Mouse (Mus musculus) myocyte (in vitro differentiated cells): ENCODE measurements around the gene Nifk. TPM values are rescaled to one million over a fixed set of nuclear protein-coding genes. Genes with fewer than 3 reads are reported as not detected.

Experiments used
- H3K27me3 ChIP-seq: one replicate; pipeline ENCODE4 v1.6.1; 2011; ENCODE audit not compliant: control insufficient read depth, insufficient read depth, insufficient read length
- H3K36me3 ChIP-seq: one replicate; pipeline ENCODE4 v1.6.1; 2011; ENCODE audit not compliant: control insufficient read depth, insufficient read depth
- H3K4me2 ChIP-seq: one replicate; pipeline ENCODE4 v1.6.1; 2011; ENCODE audit warnings: low read depth, control low read depth
- H3K4me3 ChIP-seq: one replicate; pipeline ENCODE4 v1.5.1; 2011; ENCODE audit warnings: mild to moderate bottlenecking, control low read depth, moderate library complexity
- H3K79me2 ChIP-seq: one replicate; pipeline ENCODE4 v1.6.1; 2011; ENCODE audit not compliant: control insufficient read depth, insufficient read depth
- H3ac ChIP-seq: one replicate; pipeline ENCODE4 v1.6.1; 2011; ENCODE audit not compliant: control insufficient read depth, insufficient read length
- CEBPB ChIP-seq: IDR thresholded peaks from 2 replicates; pipeline ENCODE4 v1.6.1; 2011; ENCODE audit warnings: mild to moderate bottlenecking, moderate library complexity; ENCODE audit not compliant: poor library complexity, insufficient read depth, severe bottlenecking
- E2F4 ChIP-seq: IDR thresholded peaks from one replicate; pipeline ENCODE4 v1.6.1; 2011; ENCODE audit warnings: mild to moderate bottlenecking, control low read depth, moderate library complexity; ENCODE audit not compliant: insufficient read depth
- MAX ChIP-seq: IDR thresholded peaks from one replicate; pipeline ENCODE4 v1.6.1; 2011; ENCODE audit warnings: low read depth, mild to moderate bottlenecking, control low read depth
- MYOD1 ChIP-seq, 3 experiments: IDR thresholded peaks; one replicate each; pipeline ENCODE4 v1.6.1; 2011; ENCODE audit warnings: control low read depth in 2 of 3, low read depth in 2 of 3, mild to moderate bottlenecking in 2 of 3, moderate library complexity in 1 of 3; ENCODE audit not compliant: insufficient read length in 2 of 3, control insufficient read depth in 1 of 3
- MYOG ChIP-seq, 3 experiments: IDR thresholded peaks; one replicate each; pipeline ENCODE4 v1.6.1; 2011; ENCODE audit warnings: control low read depth in 2 of 3, low read depth in 2 of 3, mild to moderate bottlenecking in 2 of 3; ENCODE audit not compliant: insufficient read length in 2 of 3, control insufficient read depth in 1 of 3, insufficient read depth in 1 of 3
- POLR2A ChIP-seq: IDR thresholded peaks from one replicate; pipeline ENCODE4 v1.6.1; 2011; ENCODE audit warnings: low read depth, mild to moderate bottlenecking, control low read depth, moderate library complexity; ENCODE audit not compliant: insufficient read length
- POLR2AphosphoS2 ChIP-seq: IDR thresholded peaks from one replicate; pipeline ENCODE4 v1.6.1; 2011; ENCODE audit warnings: low read depth, control low read depth; ENCODE audit not compliant: insufficient read length
- REST ChIP-seq: IDR thresholded peaks from one replicate; pipeline ENCODE4 v1.6.1; 2011; ENCODE audit warnings: mild to moderate bottlenecking, control low read depth, moderate library complexity; ENCODE audit not compliant: insufficient read depth, insufficient read length
- SRF ChIP-seq: IDR thresholded peaks from one replicate; pipeline ENCODE4 v1.6.1; 2011; ENCODE audit warnings: low read depth; ENCODE audit not compliant: control insufficient read depth, insufficient read length
- TCF12 ChIP-seq: IDR thresholded peaks from one replicate; pipeline ENCODE4 v1.6.1; 2011; ENCODE audit warnings: mild to moderate bottlenecking, control low read depth; ENCODE audit not compliant: poor library complexity, insufficient read depth, severe bottlenecking
- TCF3 ChIP-seq: IDR thresholded peaks from one replicate; pipeline ENCODE4 v1.6.1; 2011; ENCODE audit warnings: low read depth, control low read depth; ENCODE audit not compliant: insufficient read length
- USF1 ChIP-seq: IDR thresholded peaks from one replicate; pipeline ENCODE4 v1.6.1; 2011; ENCODE audit warnings: low read depth, mild to moderate bottlenecking, control low read depth, moderate library complexity
- polyA plus RNA-seq: library from polyadenylated mRNA; unstranded; fragments of >200 nt; fragmentation: generic; extraction: Trizol; gene quantifications from one replicate; pipeline ENCODE4 v1.2.1, GENCODE M21; 2012; ENCODE audit warnings: missing spikeins

The Nifk gene
- polyA plus RNA-seq, 1 experiment = 27.0 TPM

DNA sequence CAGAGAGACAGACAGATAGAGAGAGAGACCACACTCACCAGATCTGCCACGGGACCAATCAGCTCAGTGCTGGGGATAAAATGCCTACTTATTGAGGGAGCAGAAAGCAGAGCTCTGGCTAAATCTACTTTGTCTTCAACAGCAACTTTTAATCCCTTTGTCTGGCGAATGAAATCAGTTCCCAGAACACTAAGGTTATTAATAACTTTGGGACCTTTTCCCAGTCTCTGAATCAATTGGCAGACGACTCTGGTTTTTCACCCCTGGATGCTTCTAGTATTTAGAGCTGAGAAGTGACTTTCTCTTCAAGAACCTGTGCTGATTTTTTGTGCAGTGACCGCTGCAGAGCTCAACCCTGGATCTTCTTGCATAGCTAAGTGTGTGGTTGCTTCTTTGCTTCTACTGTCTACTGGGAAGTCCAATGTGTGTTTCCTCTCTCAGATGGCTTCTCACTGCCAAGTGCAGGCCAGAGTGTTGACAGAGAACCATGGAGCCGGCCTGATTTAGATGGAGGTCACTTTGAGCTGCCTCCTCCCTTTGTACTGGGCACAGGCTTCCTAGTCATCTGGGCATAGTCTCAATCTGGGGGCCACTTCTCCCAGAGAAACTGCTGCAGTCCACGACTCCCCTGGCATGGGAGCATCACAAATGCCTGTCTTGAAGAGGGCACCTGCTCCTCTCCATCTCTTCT is 37.6 kb downstream of the Nifk start:
- Histone ChIP-seq H3K27me3 (no peaks in the 10 kb centered on the region), H3ac (no peak overlapping the region), H3K36me3 (no peaks in the 10 kb centered on the region), H3K4me2 (peak overlapping the region; percentile 18), H3K4me3 (no peak overlapping the region), H3K79me2 (no peaks in the 10 kb centered on the region)
- no peak for TF ChIP-seq MYOG (IDR thresholded peaks at IDR 0.05; ENCODE audit: control insufficient read depth in 1 of 3, insufficient read depth in 1 of 3, insufficient read length in 2 of 3, low read depth in 2 of 3)
- no peak for TF ChIP-seq TCF3
- no peak for TF ChIP-seq E2F4
- no peak for TF ChIP-seq MAX
- TF ChIP-seq SRF = no peak
- no peak for TF ChIP-seq CEBPB
- no peak for TF ChIP-seq USF1
- no peak for TF ChIP-seq MYOD1 (IDR thresholded peaks at IDR 0.05; ENCODE audit: control insufficient read depth in 1 of 3, insufficient read length in 2 of 3, low read depth in 2 of 3)
- no peak for TF ChIP-seq POLR2A
- no peak for TF ChIP-seq REST
- TF ChIP-seq POLR2AphosphoS2 = no peak
- TF ChIP-seq TCF12 = no peak

- H3K79me2 ChIP-seq = no peaks in the 10 kb centered on the region
- TF ChIP-seq POLR2AphosphoS2 (no peak), TCF12 (no peak)
- no peak overlapping the region for H3K4me3 ChIP-seq
Observed at GRCm38 (mm10) chr1:118367970-118368369, 46.3 kb downstream of the Nifk start.

DNA sequence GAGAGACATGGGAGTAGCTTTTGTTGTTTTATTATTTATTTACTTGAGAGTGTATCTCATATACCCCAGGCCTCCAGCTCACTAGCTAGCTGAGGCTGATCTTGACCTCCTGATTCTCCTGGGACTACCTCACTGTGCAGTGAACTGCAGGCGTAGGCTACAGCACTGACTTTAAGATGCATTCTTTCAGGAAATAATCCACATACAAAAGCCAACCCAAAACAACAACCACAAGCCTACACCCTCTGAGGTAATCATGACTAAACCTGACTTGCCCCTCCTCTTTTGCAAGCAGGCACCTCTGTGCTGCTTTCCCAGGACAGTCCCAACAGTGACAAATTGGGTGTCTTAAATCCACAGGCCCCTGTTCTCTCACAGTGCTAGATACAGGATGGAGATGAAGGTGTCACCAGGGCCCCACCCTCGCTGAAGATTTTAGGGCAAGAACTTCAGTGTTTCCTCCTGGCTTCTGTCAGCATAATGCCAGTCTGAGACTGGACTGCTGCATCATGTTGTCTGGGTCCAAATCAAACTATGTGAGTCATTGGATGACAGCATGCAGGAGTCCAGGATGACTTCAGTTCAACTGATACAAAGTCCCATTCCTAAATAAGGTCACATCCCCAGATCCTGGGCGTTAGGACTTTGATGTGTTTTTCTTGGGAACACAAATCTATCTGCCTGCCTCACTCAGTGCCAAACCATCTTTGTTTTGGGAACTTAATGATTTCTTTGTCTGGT is 47.3 kb downstream of the Nifk start:
- Histone ChIP-seq H3K4me3 (no peak overlapping the region), H3K36me3 (no peaks in the 10 kb centered on the region), H3K4me2 (peak overlapping the region; percentile 48), H3K79me2 (no peaks in the 10 kb centered on the region), H3K27me3 (no peaks in the 10 kb centered on the region), H3ac (no peak overlapping the region)
- TF ChIP-seq POLR2AphosphoS2 (no peak), CEBPB (0 out of 2 replicates have a peak, but pooled peaks have one; percentile 39), SRF (peak; percentile 74)

More at GRCm38 (mm10) chr1:118367970-118368369, 46.3 kb downstream of the Nifk start:
- Histone ChIP-seq H3K36me3 (no peaks in the 10 kb centered on the region), H3K27me3 (no peaks in the 10 kb centered on the region), H3ac (no peak overlapping the region), H3K4me2 (peak overlapping the region; percentile 48)

DNA sequence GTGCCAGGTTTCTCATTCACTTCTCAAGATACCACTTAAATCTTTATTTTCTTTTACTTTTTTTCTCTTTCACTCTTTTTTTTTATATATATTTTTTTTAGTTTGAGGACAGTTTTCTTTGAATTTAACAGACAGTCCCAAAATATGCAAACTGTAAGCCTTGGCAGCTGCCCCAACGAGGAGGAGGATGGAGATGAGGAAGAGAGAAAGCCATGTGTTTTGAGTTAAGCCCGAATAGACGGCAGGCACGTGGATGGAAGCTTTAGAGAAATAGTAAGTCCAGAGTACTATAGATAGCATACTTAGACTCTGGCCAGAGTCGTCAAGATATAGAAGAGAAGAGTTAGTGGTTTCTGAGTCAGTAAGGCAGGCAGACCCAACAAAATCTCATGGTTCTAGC is 56.1 kb downstream of the Nifk start:
- TF ChIP-seq E2F4 = no peak
- no peak for TF ChIP-seq POLR2AphosphoS2
- TF ChIP-seq TCF12 = no peak
- no peak for TF ChIP-seq MYOD1 (IDR thresholded peaks at IDR 0.05; ENCODE audit: control insufficient read depth in 1 of 3, insufficient read length in 2 of 3, low read depth in 2 of 3)
- no peak for TF ChIP-seq CEBPB
- no peak for TF ChIP-seq MYOG (IDR thresholded peaks at IDR 0.05; ENCODE audit: control insufficient read depth in 1 of 3, insufficient read depth in 1 of 3, insufficient read length in 2 of 3, low read depth in 2 of 3)
- no peak for TF ChIP-seq TCF3
- TF ChIP-seq SRF = no peak
- no peak for TF ChIP-seq USF1
- TF ChIP-seq REST = no peak
- no peak for TF ChIP-seq POLR2A
- no peak for TF ChIP-seq MAX
- Histone ChIP-seq H3ac (no peak overlapping the region), H3K27me3 (no peaks in the 10 kb centered on the region), H3K79me2 (no peaks in the 10 kb centered on the region), H3K36me3 (no peaks in the 10 kb centered on the region), H3K4me3 (no peak overlapping the region), H3K4me2 (no peak overlapping the region)
